Mouse (Mus musculus) stomach, postnatal 0 days (tissue): ENCODE results near the gene Prlhr.

ENCODE experiments used
- CTCF ChIP-seq: IDR thresholded peaks from 2 replicates; pipeline ENCODE4 v1.5.1; 2016; ENCODE audit warnings: antibody characterized with exemption, low read depth, mild to moderate bottlenecking, moderate library complexity
- EP300 ChIP-seq: optimal IDR thresholded peaks from 2 replicates; pipeline ENCODE3; 2016; ENCODE audit warnings: antibody characterized with exemption

GRCm38 (mm10) chr19:60489566-60489965 lies 21.5 kb upstream of the Prlhr start:
- no peak for TF ChIP-seq CTCF
- TF ChIP-seq EP300: no peak
